Mouse (Mus musculus) skeletal muscle tissue, adult 2 months (tissue): ENCODE measurements around the gene Pmel.

ENCODE experiments used
- DNase-seq: peaks from one replicate; pipeline ENCODE4 v3.0.0-alpha.2; 2012; ENCODE audit warnings: low read depth, low spot score

Pmel gene

GRCm38 (mm10) chr10:128748252-128748864, 44.4 kb downstream of the Pmel start:
- peak; percentile 88 for DNase-seq
